Comparison of ENCODE assay signal across 9 mouse cellular contexts in genomic region chr16:76407321-76407920, GRCm38 (mm10). TPM values are rescaled to one million over a fixed set of nuclear protein-coding genes. Genes with fewer than 3 reads are reported as not detected.
DNase-seq lines count a peak whose midpoint lies in the region; ATAC-seq and TF ChIP-seq lines count a peak whose summit lies in the region.
"Had no signal": no experiment of that assay in that cellular context is flagged by ENCODE, and none has a peak within 500 bp of the region (broad histone marks: within the 10 kb centered on the region; RNA-seq: fewer than 3 reads in every experiment).

No protein-coding gene starts in this region.

- no peak for TF ChIP-seq CTCF in intestine, postnatal 0 days (IDR thresholded peaks at IDR 0.05; ENCODE audit: low read depth)

- H3K27ac ChIP-seq in kidney, embryonic 15.5 days, result peak overlapping the region; percentile 61; the same call in 1 of the 2 replicates
- peak overlapping the region; percentile 3; the same call in 1 of the 2 replicates for H3K27ac ChIP-seq in embryonic facial prominence, embryonic 13.5 days
- no peak overlapping the region for H3K27ac ChIP-seq in intestine, postnatal 0 days (ENCODE audit: low read depth, low read length)

- peak overlapping the region; percentile 51 for H3K4me2 ChIP-seq in kidney, embryonic 15.5 days
- peak overlapping the region; percentile 35 for H3K4me2 ChIP-seq in embryonic facial prominence, embryonic 13.5 days
- peak overlapping the region; percentile 40 for H3K4me2 ChIP-seq in intestine, postnatal 0 days (replicated peaks; ENCODE audit: low read depth)

- H3K9ac ChIP-seq in kidney, embryonic 15.5 days, result no peak overlapping the region
- no peak overlapping the region for H3K9ac ChIP-seq in embryonic facial prominence, embryonic 13.5 days
- H3K9ac ChIP-seq in intestine, postnatal 0 days (ENCODE audit: low read depth, low read length), result no peak overlapping the region

- WGBS in kidney, embryonic 15.5 days, result 21% methylated on average over 13 of the region's 13 CpGs
- WGBS in embryonic facial prominence, embryonic 13.5 days, result 53% methylated on average over 13 of the region's 13 CpGs
- WGBS in intestine, postnatal 0 days, result 56% methylated on average over 13 of the region's 13 CpGs

- no peaks in the 10 kb centered on the region for H3K36me3 ChIP-seq in kidney, embryonic 15.5 days
- H3K36me3 ChIP-seq in embryonic facial prominence, embryonic 13.5 days, result no peaks in the 10 kb centered on the region
- no peaks in the 10 kb centered on the region for H3K36me3 ChIP-seq in intestine, postnatal 0 days (ENCODE audit: control insufficient read depth, insufficient read depth)

- peaks cover 11% of the 10 kb centered on the region; the same call in 1 of the 2 replicates for H3K4me1 ChIP-seq in kidney, embryonic 15.5 days
- 0 out of 2 replicates have a peak, but pooled peaks cover 3% of the 10 kb centered on the region for H3K4me1 ChIP-seq in embryonic facial prominence, embryonic 13.5 days
- H3K4me1 ChIP-seq in intestine, postnatal 0 days (replicated peaks; ENCODE audit: control insufficient read depth, insufficient read depth, low read length), result no peaks in the 10 kb centered on the region

- H3K27me3 ChIP-seq in kidney, embryonic 15.5 days, result no peaks in the 10 kb centered on the region
- H3K27me3 ChIP-seq in embryonic facial prominence, embryonic 13.5 days, result no peaks in the 10 kb centered on the region
- no peaks in the 10 kb centered on the region for H3K27me3 ChIP-seq in intestine, postnatal 0 days (replicated peaks; ENCODE audit: control insufficient read depth, insufficient read depth, low read length)

- no peaks in the 10 kb centered on the region for H3K9me3 ChIP-seq in kidney, embryonic 15.5 days (replicated peaks)
- no peaks in the 10 kb centered on the region for H3K9me3 ChIP-seq in embryonic facial prominence, embryonic 13.5 days
- H3K9me3 ChIP-seq in intestine, postnatal 0 days (ENCODE audit: control insufficient read depth), result no peaks in the 10 kb centered on the region

- DNase-seq in embryo, embryonic 11 days, result peak; percentile 11
- no peak for DNase-seq in embryo, embryonic 10 days (ENCODE audit: low spot score)
- no peak for DNase-seq in kidney, adult 18-20 months
- DNase-seq in left cerebral cortex, adult 18-20 months (ENCODE audit: low spot score in 2 of 2), result no peak

- peak; percentile 74 for ATAC-seq in kidney, embryonic 15.5 days (replicated peaks; ENCODE audit: low FRiP score)
- no peak for ATAC-seq in embryonic facial prominence, embryonic 13.5 days (ENCODE audit: insufficient number of reproducible peaks, insufficient read depth, low FRiP score, low TSS enrichment, low read depth)
- ATAC-seq in intestine, postnatal 0 days, result no peak
- no peak for ATAC-seq in erythroblast, adult 5-6 weeks (replicated peaks; ENCODE audit: low FRiP score, poor library complexity, severe bottlenecking)
- ATAC-seq: hindbrain, embryonic 16.5 days had no signal

- 0 out of 2 replicates have a peak overlapping the region, but pooled peaks have one; percentile 12 for H3K4me3 ChIP-seq in kidney, embryonic 15.5 days (replicated peaks)
- no peak overlapping the region for H3K4me3 ChIP-seq in embryonic facial prominence, embryonic 13.5 days
- no peak overlapping the region for H3K4me3 ChIP-seq in intestine, postnatal 0 days (ENCODE audit: low read depth, low read length)

RNA-seq across cellular contexts. Expression of gene Nrip1, which starts 33.8 kb away (rescaled TPM):
- polyA plus RNA-seq in kidney, embryonic 15.5 days (2015; fragmentation: Nextera tagmentation; extraction: Ambion mirVana), result 55.0 and 58.3 TPM in 2 replicates
- 42.6 and 45.0 TPM in 2 replicates for polyA plus RNA-seq in embryonic facial prominence, embryonic 13.5 days (2015; fragmentation: Nextera tagmentation; extraction: Ambion mirVana)
- polyA plus RNA-seq in intestine, postnatal 0 days (2015; fragmentation: Nextera tagmentation; extraction: Ambion mirVana), result 27.8 and 31.1 TPM in 2 replicates
- 10 to 100 TPM; 51.2 to 53.8 TPM for total RNA-seq in left cerebral cortex, adult 18-20 months (2021)
- total RNA-seq in erythroblast, adult 5-6 weeks (2015; ENCODE audit: low replicate concordance), result 66.7 and 71.5 TPM in 2 replicates
- total RNA-seq in erythroblast, adult 5-6 weeks (2017; ENCODE audit: low replicate concordance), result 68.1 and 82.0 TPM in 2 replicates
